Mouse (Mus musculus) lung, postnatal 0 days (tissue): Measurements from ENCODE around the gene Tspan5. TPM values are rescaled to one million over a fixed set of nuclear protein-coding genes. Genes with fewer than 3 reads are reported as not detected.

Experiments
- ATAC-seq: fragments of 200-750 bp; cut with Nextera tagmentation; 2 replicates; pipeline ENCODE4 v1.8.0; 2017; ENCODE audit warnings: moderate library complexity
- DNase-seq: peaks from one replicate; pipeline ENCODE4 v3.0.0-alpha.2; 2016; ENCODE audit warnings: low spot score
- H3K27ac ChIP-seq: fragments of 300-500 bp; sonication (generic); 2 replicates; pipeline ENCODE4 v1.5.1; 2014; ENCODE audit warnings: antibody characterized with exemption, mild to moderate bottlenecking, low read length, mixed read lengths
- H3K27me3 ChIP-seq: fragments of 300-500 bp; sonication (generic); replicated peaks from 2 replicates; pipeline ENCODE4 v1.6.1; 2014; ENCODE audit warnings: low read length, mixed read lengths; ENCODE audit not compliant: insufficient read depth
- H3K36me3 ChIP-seq: fragments of 300-500 bp; sonication (generic); 2 replicates; pipeline ENCODE4 v1.6.1; 2014; ENCODE audit warnings: low read length, mixed read lengths; ENCODE audit not compliant: insufficient read depth
- H3K4me1 ChIP-seq: fragments of 300-500 bp; sonication (generic); 2 replicates; pipeline ENCODE4 v1.6.1; 2014; ENCODE audit warnings: antibody characterized with exemption, low read depth, low read length, mixed read lengths; ENCODE audit not compliant: insufficient read depth
- H3K4me2 ChIP-seq: fragments of 300-500 bp; sonication (generic); replicated peaks from 2 replicates; pipeline ENCODE4 v1.6.1; 2014; ENCODE audit warnings: low read depth, mild to moderate bottlenecking, low read length, moderate library complexity, mixed read lengths
- H3K4me3 ChIP-seq: fragments of 300-500 bp; sonication (generic); 2 replicates; pipeline ENCODE4 v1.5.1; 2014; ENCODE audit warnings: low read depth, low read length
- H3K9ac ChIP-seq: fragments of 300-500 bp; sonication (generic); replicated peaks from 2 replicates; pipeline ENCODE4 v1.6.1; 2014; ENCODE audit warnings: low read depth, mild to moderate bottlenecking
- H3K9me3 ChIP-seq: fragments of 300-500 bp; sonication (generic); 2 replicates; pipeline ENCODE4 v1.6.1; 2016; ENCODE audit warnings: low read length, mixed read lengths
- CTCF ChIP-seq: IDR thresholded peaks from 2 replicates; pipeline ENCODE4 v1.5.1; 2016; ENCODE audit warnings: antibody characterized with exemption, mild to moderate bottlenecking
- EP300 ChIP-seq: IDR thresholded peaks from 2 replicates; pipeline ENCODE4 v1.6.1; 2016; ENCODE audit warnings: antibody characterized with exemption, mild to moderate bottlenecking, control low read depth
- WGBS: fragments of 180-500 bp; shearing (Covaris S2); extraction: QIAGEN DNeasy Blood & Tissue Kit; methylation state at CpG from one replicate; pipeline ENCODE4 v1.1.7; 2014; 5-methylcytosine and 5-hydroxymethylcytosine counted together
- polyA plus RNA-seq: library from polyadenylated mRNA; unstranded; fragments of >200 nt; fragmentation: Nextera tagmentation; extraction: Ambion mirVana; gene quantifications from 2 replicates; pipeline ENCODE4 v1.2.1, GENCODE M21; 2015

Gene Tspan5
- polyA plus RNA-seq, 1 experiment from 2014 or later, result 33.0 TPM

DNA sequence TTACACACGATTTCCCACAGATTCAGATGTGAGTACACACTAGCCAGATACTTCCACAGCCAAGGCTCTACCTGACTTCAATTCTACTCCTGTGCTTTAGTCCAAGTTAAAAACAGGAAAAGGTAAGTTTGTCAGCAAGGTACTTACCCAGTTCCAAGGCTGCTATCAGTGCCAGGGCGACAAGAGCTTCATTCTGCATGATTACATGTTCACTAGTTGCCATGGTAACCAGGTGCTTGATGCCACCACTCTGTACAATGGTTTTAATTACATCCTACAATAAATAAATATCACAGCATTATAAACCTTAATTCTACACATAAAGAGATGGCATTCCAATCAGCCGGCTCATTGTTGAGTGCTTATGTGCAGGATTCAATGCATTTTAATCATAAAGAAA, 203.5 kb downstream of the Tspan5 start:
- no peak overlapping the region for H3K27ac ChIP-seq
- no peaks in the 10 kb centered on the region for H3K27me3 ChIP-seq
- no peaks in the 10 kb centered on the region for H3K9me3 ChIP-seq
- no peak for ATAC-seq
- DNase-seq, result no peak
- H3K4me1 ChIP-seq, result no peaks in the 10 kb centered on the region
- H3K4me3 ChIP-seq, result no peak overlapping the region
- no peak overlapping the region for H3K4me2 ChIP-seq
- H3K36me3 ChIP-seq, result peaks cover 19% of the 10 kb centered on the region
- H3K9ac ChIP-seq, result no peak overlapping the region
- WGBS, result 86% methylated on average over 3 of the region's 3 CpGs
- TF ChIP-seq EP300, result no peak
- TF ChIP-seq CTCF, result no peak

- no peak for ATAC-seq
- 91% methylated on average over 9 of the region's 9 CpGs for WGBS
- no peaks in the 10 kb centered on the region for H3K9me3 ChIP-seq
These were observed 207.1 kb downstream of the Tspan5 start for GRCm38 (mm10) chr3:138949081-138949480.

GRCm38 (mm10) chr3:138955220-138955619, 213.2 kb downstream of the Tspan5 start:
- Histone ChIP-seq H3K9me3 (no peaks in the 10 kb centered on the region), H3K27ac (no peak overlapping the region), H3K4me3 (no peak overlapping the region), H3K4me1 (no peaks in the 10 kb centered on the region), H3K9ac (no peak overlapping the region), H3K4me2 (no peak overlapping the region), H3K36me3 (peaks cover 23% of the 10 kb centered on the region), H3K27me3 (no peaks in the 10 kb centered on the region)
- DNase-seq, result no peak
- 95% methylated on average over 7 of the region's 7 CpGs for WGBS
- TF ChIP-seq CTCF (no peak), EP300 (no peak)
- no peak for ATAC-seq

More at GRCm38 (mm10) chr3:138949081-138949480, 207.1 kb downstream of the Tspan5 start:
- Histone ChIP-seq H3K9ac (no peak overlapping the region), H3K36me3 (peaks cover 13% of the 10 kb centered on the region), H3K4me3 (no peak overlapping the region), H3K27ac (no peak overlapping the region), H3K4me2 (no peak overlapping the region), H3K4me1 (no peaks in the 10 kb centered on the region), H3K27me3 (no peaks in the 10 kb centered on the region)
- no peak for DNase-seq
- TF ChIP-seq CTCF (no peak), EP300 (no peak)

Other genes starting within 250 kb of the Tspan5 start
- gene Eif4e, start 216.0 kb upstream of the Tspan5 start, polyA plus RNA-seq, result 121 and 125 TPM in 2 replicates